Mouse (Mus musculus): ENCODE measurements around the gene Kpna2.

- TF ChIP-seq CHD2 (IDR thresholded peaks at IDR 0.05; ENCODE audit: low read depth, low read length) (no peak), ZNF384 (IDR thresholded peaks at IDR 0.05; ENCODE audit: low read depth, low read length) (no peak), ZC3H11A (IDR thresholded peaks at IDR 0.05; ENCODE audit: borderline replicate concordance, low read depth, low read length) (no peak), MAFK (IDR thresholded peaks at IDR 0.05; ENCODE audit: insufficient read depth, low read depth, low read length) (no peak), HCFC1 (IDR thresholded peaks at IDR 0.05; ENCODE audit: borderline replicate concordance, insufficient read depth, low read length) (no peak)
These were observed 31.7 kb downstream of the Kpna2 start for GRCm38 (mm10) chr11:106967630-106968029.

Measured in ES-E14 (cell line).